Mouse (Mus musculus): Measurements from ENCODE around the gene Rhod.
A peak's percentile ranks its signal among the peaks of the same experiment; 100 is the strongest.
"Not testable (repeated sequence)": the region's sequence is repeated elsewhere in the genome, so short reads cannot be mapped to it uniquely, and the experiment has no call there.

Rhod gene

DNA sequence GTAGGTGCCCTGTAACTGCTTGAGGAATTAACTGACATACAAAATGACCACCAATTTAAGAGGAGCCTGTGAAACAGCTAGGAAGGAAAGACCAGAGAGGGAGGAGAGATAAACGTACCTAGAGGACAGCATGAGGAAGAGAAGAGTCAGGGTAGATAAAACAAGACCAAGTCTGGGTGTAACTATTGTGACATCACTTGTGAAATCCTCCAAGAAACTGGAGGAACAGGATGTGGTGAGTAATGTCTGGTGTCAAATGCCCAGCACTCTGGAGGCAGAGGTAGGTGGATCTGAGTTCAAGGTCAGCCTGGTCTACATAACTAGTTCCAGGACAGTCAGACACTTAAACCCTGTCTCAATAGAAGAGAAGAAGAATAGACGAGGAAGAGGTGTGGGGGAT is 30.2 kb downstream of the Rhod start:
- DNase-seq (ENCODE audit: low spot score) = no peak

DNA sequence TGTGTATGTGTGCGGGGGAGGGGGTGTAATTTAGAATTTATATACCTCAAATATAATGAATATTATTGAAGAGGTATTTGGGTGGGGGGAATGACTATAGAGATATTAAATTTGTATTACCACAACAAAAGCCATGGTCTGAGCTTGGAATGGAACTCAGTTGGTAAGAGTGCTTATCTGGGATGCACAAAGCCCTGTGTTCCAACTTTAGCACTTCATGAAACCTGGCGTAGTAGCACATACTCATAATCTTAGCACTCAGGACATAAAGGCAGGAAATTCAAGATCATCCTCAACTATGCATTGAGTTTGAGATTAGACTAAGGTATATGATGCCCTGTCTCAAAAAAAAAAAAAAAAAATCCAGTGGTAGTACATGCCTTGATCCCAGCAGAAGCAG is 34.4 kb downstream of the Rhod start:
- DNase-seq (ENCODE audit: low spot score) = no peak

DNA sequence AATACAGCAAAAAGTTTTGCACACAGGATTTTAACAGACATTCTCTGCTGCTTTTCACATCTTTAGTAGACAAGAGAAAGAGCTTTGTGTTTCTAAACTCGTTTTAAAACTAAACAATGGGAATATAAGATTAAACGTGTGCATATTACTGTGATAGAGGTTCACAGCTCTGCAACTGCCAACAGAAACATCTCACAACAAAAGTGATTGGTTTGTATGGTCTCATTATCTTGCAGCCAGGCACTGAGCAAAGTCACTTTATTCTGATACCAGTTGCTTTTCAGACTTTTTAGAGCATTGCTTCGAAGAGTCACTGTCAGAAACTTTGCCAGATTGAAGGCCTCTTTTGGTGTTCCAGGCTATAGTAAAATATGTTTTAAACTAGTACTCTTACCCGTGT is 40.3 kb downstream of the Rhod start:
- DNase-seq (ENCODE audit: low spot score) = no peak

DNA sequence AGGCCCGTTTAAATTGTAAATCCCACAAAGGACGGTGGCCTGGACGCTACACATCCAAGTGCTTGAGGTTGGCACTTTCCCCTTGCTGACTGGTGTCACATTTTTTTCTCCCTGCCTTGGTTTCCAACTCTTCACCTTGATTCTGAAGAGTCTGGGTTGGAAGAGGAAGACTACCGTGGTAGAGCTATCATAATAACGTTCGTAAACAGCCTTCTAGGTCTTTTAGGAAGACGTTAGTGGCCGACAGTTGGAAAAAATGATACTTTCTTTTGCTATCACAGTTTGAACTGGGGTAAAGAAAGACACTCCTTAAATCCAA is 40.6 kb downstream of the Rhod start:
- DNase-seq (ENCODE audit: low spot score) = no peak

DNA sequence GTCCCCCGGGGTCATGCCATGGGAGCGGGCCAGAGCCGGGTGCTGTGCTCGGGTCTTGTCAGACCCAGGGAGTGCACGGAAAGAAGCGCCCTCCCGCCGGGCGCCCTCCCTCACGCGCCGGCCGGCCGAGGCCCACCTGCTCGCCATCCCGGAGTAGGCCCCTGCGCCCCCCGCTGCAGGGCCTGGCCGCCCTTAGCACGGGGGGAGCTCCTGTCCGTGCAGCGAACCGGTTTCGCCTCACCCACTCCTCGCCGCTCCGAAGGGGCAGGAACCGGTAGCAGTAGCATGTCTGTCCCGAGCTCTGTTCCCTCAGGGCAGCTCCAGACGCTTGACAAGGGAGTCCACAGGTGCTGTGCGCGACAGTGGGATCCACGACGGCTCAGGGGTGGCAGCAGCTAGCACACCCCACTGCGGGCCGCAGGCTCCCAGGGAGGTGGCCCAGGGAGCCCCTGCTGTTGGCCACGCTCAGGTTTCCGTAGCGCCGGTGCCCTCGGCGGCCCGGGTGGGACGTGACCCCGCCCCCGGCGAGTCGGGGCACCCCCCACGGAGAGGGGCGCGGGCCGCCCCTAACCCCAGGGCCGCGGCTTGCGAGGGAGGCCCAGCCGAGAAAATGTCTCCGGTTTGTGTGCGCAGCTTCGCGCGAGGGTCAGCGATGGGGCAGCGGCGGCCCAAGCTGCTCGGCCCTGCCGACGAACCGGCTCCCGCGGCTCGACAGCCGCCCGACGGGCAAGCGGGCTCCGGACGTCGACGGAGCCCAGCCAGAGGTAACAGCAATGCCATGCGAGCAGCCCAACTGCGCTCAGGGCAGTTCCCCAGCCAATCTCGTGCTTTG is 41.2 kb downstream of the Rhod start, which contains the start of gene Kdm2a:
Gene Kdm2a (minus strand): TSS at position 488 of the 832 bp plus-strand sequence.
- peak; percentile 35 for DNase-seq (ENCODE audit: low spot score)

DNA sequence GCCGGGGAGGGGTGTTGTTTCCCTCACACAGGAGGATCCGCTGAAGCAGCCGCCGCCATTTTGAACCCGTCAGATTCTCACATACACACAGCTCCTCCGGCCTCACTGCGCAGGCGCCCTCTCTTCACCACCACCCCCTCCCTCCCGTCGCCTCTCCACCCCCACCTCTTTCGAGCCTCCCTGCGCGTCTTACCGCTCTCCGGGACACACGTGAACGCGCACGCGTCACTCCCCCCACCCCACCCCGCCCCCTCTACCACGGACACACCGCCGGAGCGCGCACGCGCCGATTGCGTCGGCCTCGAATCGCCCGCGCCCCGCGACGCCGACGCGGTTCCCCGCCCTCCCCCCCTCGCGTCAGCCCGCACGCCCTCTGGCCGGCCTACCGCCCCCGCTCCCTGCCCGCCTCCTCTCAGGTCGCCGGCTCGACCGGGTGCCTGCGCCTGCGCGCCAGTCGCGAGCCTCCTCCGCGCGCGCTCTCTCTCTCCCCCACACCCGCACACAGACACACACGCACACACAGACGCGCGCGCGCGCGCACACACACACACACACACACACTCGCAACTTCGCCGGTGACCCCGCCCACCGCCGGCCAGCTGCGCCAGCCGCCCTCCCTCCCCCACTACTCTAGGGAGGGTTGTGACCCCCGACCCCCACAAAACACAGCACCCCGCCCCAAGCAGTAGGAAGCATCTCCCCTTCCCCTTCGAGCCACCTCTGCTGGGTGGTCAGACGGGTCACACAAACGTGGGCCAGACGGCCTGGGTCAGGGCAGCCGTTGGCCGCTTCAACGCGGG is 42.0 kb downstream of the Rhod start:
- peak; percentile 95 for DNase-seq (ENCODE audit: low spot score)

DNA sequence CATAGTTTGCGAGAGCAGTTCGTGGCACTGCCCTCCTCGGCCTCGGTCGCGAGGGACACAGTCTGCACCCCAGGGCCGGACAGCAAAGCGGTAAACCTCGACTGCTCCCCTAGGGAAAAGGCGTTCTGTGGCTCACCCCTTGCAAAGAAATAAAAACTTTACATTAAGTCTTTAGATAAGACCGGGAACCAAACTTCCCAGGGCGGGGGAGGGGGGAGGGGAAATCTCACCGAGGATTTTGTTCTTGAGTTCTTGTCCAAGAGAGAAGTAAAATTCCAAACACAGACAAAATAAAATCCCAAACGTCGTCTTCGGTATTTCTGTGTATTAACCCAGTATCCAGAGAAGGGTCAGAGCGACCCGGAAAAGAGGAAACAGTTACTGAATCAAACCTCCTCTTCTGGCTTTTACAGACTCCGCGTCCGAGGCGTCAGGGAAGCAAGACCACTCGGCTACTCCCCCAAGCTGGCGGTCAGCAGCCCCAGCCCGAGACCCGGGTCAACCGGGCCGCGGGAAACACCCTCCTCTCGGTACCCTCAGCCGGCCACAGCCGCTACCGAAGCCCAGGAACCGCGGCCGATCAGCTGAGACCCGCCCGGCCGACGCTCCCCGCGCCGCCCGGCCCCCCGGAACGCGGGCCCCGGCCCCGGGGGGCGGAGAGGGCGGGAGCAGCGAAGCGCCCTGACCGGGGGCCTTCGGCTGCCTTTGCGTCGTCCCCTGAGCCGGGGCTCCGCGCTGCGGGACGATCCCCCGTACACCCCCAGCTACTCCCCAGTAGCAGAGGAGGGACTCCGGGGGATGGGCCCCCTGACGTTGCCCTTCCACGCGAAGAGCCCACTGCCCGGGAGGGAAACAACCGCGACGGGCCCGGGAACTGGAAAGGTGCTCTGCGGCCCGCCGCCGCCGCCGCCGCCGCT is 42.9 kb downstream of the Rhod start:
- DNase-seq (ENCODE audit: low spot score) = peak; percentile 15

DNA sequence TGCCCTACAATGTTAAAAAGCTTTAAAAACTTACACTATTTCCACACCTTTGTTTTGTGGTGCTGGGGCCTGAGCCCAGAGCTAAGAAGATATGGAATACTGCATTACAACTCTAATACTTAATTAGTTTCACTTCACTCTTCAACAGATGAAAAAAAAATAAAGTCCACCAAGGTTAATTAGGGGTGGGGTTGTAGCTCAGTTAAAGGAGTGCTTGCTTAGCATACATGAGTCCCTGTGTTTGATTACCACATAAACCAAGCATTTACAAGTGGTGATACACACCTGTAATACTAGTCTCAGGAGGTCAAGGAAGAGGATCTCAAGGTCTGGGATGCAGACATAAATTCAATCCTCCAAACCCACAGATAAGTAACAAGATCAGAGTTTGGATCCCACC is 52.0 kb downstream of the Rhod start:
- no peak for DNase-seq (ENCODE audit: low spot score)

DNA sequence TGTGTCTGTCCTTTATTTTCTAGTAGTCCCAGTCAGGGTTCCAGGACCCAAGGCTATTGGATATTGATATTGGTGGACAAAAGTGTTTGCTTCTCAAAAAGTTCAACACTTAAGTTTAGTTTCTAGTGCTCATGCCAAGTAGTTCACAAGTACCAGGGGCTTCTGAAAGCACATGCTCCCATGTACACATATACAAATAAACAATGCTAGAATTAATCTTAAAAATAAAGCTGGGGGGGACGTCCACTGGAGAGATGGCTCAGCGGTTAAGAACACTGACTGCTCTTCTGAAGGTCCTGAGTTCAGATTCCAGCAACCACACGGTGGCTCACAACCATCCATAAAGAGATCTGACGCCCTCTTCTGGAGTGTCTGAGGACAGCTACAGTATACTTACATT is 54.2 kb downstream of the Rhod start:
- DNase-seq (ENCODE audit: low spot score) = no peak

DNA sequence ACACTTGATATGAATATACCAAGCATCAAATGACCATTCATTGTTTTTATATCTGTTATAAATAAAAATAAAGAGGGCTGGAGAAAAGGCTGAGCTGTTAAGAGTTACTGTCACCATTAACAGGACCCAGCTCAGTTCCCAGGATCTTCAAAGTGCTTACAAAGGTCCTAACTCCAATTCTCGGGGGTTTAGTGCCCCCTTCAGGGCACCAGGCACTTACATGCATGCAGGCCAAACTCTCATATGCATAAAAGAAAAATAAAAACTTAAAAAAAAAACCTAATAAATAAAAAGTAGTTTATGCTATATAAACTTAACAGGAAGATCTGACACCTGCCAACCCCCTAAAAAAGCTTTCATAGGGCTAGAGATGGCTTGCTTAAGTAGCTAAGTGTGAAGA is 54.9 kb downstream of the Rhod start:
- DNase-seq (ENCODE audit: low spot score) = no peak

DNA sequence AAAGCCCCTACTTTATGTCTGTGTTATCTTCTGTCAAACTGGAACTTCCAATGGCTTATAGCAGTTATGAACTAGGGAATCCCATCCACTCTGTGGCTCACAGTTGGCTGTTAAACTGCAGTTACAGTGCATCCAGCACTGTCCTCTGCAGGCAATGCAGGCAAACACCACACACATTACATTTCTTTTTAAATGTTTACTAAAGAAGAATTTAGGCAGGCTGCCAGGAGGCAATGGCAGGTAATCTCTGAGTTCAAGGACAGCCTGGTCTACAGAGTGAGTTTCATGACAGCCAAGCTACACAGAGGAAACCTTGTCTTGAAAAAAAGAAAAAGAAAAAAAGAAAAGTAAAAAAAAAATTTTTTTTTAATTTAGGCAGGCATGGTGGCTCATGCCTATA is 55.9 kb downstream of the Rhod start:
- DNase-seq (ENCODE audit: low spot score) = no peak

DNA sequence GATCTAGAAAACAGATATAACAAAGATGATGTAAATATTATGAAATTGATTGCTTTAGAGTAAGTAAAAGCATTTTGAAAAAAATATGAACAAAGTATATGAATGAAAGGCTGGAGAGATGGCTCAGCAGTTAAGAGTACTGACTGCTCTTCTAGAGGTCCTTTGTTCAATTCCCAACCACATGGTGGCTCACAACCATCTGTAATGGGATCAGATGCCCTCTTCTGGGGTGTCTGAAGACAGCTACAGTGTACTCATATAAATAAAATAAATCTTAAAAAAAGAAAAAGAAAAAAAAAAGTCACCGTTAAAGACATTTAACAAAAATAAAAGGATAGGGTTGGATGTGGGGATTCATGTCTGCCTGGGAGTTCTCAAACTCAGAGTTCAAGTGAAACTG is 56.9 kb downstream of the Rhod start:
- not testable (repeated sequence) for DNase-seq (ENCODE audit: low spot score)

All from left cerebral cortex, adult 11 months (tissue).